Mouse (Mus musculus): ENCODE results near the gene Irgm1. TPM values are rescaled to one million over a fixed set of nuclear protein-coding genes. Genes with fewer than 3 reads are reported as not detected.
"Not testable (repeated sequence)": the region's sequence is repeated elsewhere in the genome, so short reads cannot be mapped to it uniquely, and the experiment has no call there.

The Irgm1 gene
- polyA plus RNA-seq, 1 experiment from 2014 or later = 2.8 TPM

DNA sequence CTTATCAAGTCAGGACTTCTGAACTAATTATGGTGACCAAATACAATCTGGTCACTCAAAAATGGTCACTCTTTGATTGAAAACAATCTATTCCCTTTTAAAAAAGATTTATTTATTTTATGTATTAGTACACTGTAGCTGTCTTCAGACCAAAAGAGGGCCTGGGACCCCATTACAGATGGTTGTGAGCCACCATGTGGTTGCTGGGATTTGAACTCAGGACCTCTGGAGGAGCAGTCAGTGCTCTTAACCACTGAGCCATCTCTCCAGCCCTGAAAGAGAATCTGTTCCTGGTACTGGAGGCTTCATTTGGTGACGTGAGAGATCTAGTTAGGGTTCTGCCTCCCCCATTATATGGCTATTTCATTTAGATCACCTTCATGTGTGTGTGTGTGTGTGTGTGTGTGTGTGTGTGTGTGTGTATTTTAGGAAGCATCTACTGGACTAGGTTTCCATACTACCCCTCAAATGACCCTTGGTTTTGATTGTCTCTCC, 3.9 kb upstream of the Irgm1 start:
- H3K4me1 ChIP-seq (ENCODE audit: control insufficient read depth, insufficient read depth, low read length); H3K9ac ChIP-seq (ENCODE audit: low read depth, low read length); H3K4me2 ChIP-seq (ENCODE audit: low read length); H3K4me3 ChIP-seq (ENCODE audit: low read depth, low read length); H3K9me3 ChIP-seq (replicated peaks; ENCODE audit: control insufficient read depth, low read length, poor library complexity, severe bottlenecking); H3K27ac ChIP-seq (ENCODE audit: low read length); H3K36me3 ChIP-seq (ENCODE audit: control insufficient read depth, insufficient read depth, low read length); ATAC-seq; H3K27me3 ChIP-seq (ENCODE audit: control insufficient read depth, insufficient read depth, low read depth, low read length): not testable (repeated sequence)
- WGBS = 65% methylated on average over 1 of the region's 1 CpGs

DNA sequence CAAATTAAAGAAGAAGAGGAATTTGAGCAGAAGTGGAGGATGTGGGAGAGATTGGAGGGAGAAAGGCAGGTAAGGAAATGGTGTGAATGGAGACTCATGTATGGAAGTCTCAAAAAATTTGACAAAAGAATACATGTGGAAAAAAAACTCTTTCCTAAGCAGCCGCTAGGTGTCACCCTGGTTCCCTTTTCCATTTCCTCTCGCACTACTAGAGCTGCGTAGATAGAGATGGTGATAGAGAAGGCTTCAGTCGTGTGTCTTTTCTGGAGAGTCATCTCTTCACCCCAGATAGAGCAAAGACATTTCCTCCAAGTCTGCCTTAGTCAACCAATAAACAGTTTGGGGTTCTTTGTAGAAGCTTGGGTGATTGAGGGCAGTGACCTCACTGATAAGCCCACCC, 3.0 kb upstream of the Irgm1 start:
- Histone ChIP-seq H3K4me1 (ENCODE audit: control insufficient read depth, insufficient read depth, low read length) (peaks cover 8% of the 10 kb centered on the region; the same call in 1 of the 2 replicates), H3K9ac (ENCODE audit: low read depth, low read length) (no peak overlapping the region), H3K27ac (ENCODE audit: low read length) (no peak overlapping the region), H3K9me3 (replicated peaks; ENCODE audit: control insufficient read depth, low read length, poor library complexity, severe bottlenecking) (no peaks in the 10 kb centered on the region), H3K36me3 (ENCODE audit: control insufficient read depth, insufficient read depth, low read length) (no peaks in the 10 kb centered on the region), H3K27me3 (ENCODE audit: control insufficient read depth, insufficient read depth, low read depth, low read length) (no peaks in the 10 kb centered on the region; the same call in 1 of the 2 replicates), H3K4me3 (ENCODE audit: low read depth, low read length) (no peak overlapping the region), H3K4me2 (ENCODE audit: low read length) (no peak overlapping the region)
- ATAC-seq = peak; percentile 74
- WGBS = 0% methylated on average over 4 of the region's 4 CpGs

DNA sequence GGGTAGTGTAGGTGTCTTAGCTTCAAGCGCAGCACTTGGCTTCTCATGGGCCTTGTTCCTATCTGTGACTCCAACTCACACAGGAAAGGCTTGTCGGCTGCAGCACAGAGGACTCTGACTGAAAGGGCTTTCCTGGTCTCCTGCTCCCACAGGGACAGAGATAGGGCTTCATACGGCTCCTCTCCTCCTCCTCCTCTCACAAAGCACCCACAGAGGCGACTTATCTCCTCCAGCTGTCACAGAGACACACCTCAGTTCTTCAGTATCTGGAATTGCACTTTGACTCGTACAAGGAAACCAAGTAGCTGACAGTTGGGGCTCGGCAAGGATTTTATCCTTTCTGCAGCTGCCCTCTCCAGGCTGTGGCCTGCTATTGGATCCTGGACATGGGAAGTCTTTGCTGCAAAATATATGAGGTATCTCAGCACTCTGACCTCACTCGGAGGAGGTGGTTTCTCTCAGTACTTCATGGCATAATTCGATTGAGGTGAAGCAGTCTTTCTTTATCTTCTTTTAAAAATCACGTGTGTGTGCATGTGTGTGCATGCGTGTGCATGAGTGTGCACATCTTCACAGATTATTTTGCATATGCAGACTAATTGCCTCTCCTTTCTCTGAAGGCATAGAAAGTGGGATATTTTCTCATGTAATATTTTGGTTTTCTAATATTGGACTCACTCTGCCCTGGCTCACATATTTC, 2.3 kb upstream of the Irgm1 start:
- WGBS = 71% methylated on average over 10 of the region's 10 CpGs
- no peaks in the 10 kb centered on the region for H3K36me3 ChIP-seq (ENCODE audit: control insufficient read depth, insufficient read depth, low read length)
- H3K9me3 ChIP-seq (replicated peaks; ENCODE audit: control insufficient read depth, low read length, poor library complexity, severe bottlenecking) = no peaks in the 10 kb centered on the region
- H3K9ac ChIP-seq (ENCODE audit: low read depth, low read length) = no peak overlapping the region
- no peak overlapping the region for H3K4me3 ChIP-seq (ENCODE audit: low read depth, low read length)
- H3K27me3 ChIP-seq (ENCODE audit: control insufficient read depth, insufficient read depth, low read depth, low read length) = no peaks in the 10 kb centered on the region; the same call in 1 of the 2 replicates
- no peak for ATAC-seq
- no peak overlapping the region for H3K27ac ChIP-seq (ENCODE audit: low read length)
- H3K4me1 ChIP-seq (ENCODE audit: control insufficient read depth, insufficient read depth, low read length) = peaks cover 8% of the 10 kb centered on the region; the same call in 1 of the 2 replicates
- no peak overlapping the region for H3K4me2 ChIP-seq (ENCODE audit: low read length)

DNA sequence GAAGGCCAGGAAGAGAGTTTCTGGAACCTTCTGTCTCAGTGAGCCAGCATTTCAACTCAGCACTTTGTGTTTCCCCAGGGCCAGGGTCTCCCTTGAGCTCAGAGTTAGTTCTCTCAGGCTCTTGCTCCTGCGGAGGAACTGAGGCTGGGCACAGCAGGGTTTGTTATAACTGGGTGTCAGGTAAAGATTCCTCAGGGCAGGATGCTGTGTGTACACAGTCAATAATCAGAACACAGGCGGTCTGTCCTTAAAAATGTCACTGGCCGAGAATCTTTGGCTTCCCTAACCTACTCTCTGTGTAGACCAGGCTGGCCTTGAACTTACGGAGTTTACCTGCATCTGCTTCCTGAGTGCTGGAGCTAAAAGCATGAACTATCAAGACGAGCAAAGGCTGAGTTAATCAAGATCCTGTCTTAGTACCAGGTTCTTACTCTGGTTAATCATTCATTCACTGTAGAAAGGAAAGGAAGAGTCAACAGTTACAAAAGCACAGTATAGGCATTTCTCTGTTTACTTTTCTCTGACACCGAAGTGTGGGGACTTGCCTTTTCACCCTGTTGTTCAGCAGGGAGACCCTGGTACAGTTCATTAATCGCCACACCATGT, 1.3 kb upstream of the Irgm1 start:
- Histone ChIP-seq H3K9me3 (replicated peaks; ENCODE audit: control insufficient read depth, low read length, poor library complexity, severe bottlenecking) (no peaks in the 10 kb centered on the region), H3K27ac (ENCODE audit: low read length) (no peak overlapping the region)
- 83% methylated on average over 7 of the region's 7 CpGs for WGBS

DNA sequence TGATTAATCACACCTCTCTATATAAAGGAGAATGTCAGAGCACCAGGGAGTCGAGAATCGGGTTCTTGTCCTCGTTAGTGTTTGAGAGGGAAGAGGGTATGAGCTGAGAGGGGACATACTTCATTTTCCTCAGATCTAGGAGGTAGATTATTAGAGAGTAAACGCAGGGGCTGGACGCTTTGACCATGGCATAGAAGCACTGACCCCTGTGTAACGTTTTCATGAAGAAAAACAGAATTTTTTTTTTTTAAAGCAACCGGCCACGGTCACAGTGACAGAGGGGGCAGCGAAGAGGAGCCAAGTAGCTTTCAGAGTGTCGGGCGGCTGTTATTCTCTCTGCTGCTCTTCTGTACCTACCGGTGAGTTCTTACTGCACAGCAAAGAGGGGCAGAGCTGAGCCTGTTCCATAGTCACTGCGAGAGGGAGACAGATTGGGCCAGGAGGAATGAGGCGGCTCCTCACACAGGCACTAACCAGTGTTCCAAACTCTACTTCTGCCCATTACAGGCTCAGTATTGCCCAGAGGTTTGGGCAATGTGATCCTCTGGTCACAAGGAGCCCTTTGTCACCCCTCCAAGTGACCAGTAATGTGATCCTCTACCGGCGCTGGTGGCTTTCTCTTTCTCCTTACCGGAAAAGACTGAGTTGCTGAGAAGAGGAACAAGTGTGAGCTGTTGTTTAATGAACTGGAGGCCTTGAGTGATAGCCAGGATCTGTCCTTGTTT, 496 bp upstream of the Irgm1 start:
- peak overlapping the region; percentile 47 for H3K4me3 ChIP-seq (ENCODE audit: low read depth, low read length)
- H3K9ac ChIP-seq (ENCODE audit: low read depth, low read length) = no peak overlapping the region
- H3K9me3 ChIP-seq (replicated peaks; ENCODE audit: control insufficient read depth, low read length, poor library complexity, severe bottlenecking) = no peaks in the 10 kb centered on the region
- no peaks in the 10 kb centered on the region for H3K36me3 ChIP-seq (ENCODE audit: control insufficient read depth, insufficient read depth, low read length)
- peaks cover 8% of the 10 kb centered on the region; the same call in 1 of the 2 replicates for H3K4me1 ChIP-seq (ENCODE audit: control insufficient read depth, insufficient read depth, low read length)
- H3K4me2 ChIP-seq (ENCODE audit: low read length) = peak overlapping the region; percentile 43
- H3K27ac ChIP-seq (ENCODE audit: low read length) = no peak overlapping the region
- 8% methylated on average over 17 of the region's 17 CpGs for WGBS
- H3K27me3 ChIP-seq (ENCODE audit: control insufficient read depth, insufficient read depth, low read depth, low read length) = no peaks in the 10 kb centered on the region; the same call in 1 of the 2 replicates
- peak; percentile 31; the same call in 1 of the 2 replicates for ATAC-seq

More for the DNA sequence above, 1.3 kb upstream of the Irgm1 start:
- H3K27me3 ChIP-seq (ENCODE audit: control insufficient read depth, insufficient read depth, low read depth, low read length) = no peaks in the 10 kb centered on the region; the same call in 1 of the 2 replicates
- peaks cover 8% of the 10 kb centered on the region; the same call in 1 of the 2 replicates for H3K4me1 ChIP-seq (ENCODE audit: control insufficient read depth, insufficient read depth, low read length)
- ATAC-seq = no peak
- no peak overlapping the region for H3K4me2 ChIP-seq (ENCODE audit: low read length)
- no peaks in the 10 kb centered on the region for H3K36me3 ChIP-seq (ENCODE audit: control insufficient read depth, insufficient read depth, low read length)
- no peak overlapping the region for H3K4me3 ChIP-seq (ENCODE audit: low read depth, low read length)
- H3K9ac ChIP-seq (ENCODE audit: low read depth, low read length) = no peak overlapping the region

DNA sequence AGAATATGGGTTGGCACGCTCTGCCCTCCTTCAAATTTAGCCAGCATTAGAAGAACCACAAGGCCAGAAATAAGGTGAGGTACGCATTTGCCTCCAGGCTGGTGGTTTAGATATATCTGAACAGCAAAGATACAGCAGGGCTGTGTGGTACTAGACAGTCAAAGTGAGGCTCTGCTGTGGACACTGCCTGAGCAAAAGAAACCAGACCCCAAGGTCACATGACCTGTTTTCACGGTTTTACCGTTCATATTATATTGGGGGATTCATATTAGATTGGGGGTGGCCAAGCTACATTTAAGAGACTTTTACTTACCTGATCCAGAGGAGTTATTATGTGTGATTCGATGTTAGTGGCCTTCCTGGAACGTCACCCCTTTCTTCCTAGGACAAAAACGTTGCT, 702 bp downstream of the Irgm1 start:
- peaks cover 8% of the 10 kb centered on the region; the same call in 1 of the 2 replicates for H3K4me1 ChIP-seq (ENCODE audit: control insufficient read depth, insufficient read depth, low read length)
- peak overlapping the region; percentile 43 for H3K4me2 ChIP-seq (ENCODE audit: low read length)
- H3K27me3 ChIP-seq (ENCODE audit: control insufficient read depth, insufficient read depth, low read depth, low read length) = no peaks in the 10 kb centered on the region; the same call in 1 of the 2 replicates
- H3K27ac ChIP-seq (ENCODE audit: low read length) = no peak overlapping the region
- no peaks in the 10 kb centered on the region for H3K36me3 ChIP-seq (ENCODE audit: control insufficient read depth, insufficient read depth, low read length)
- H3K4me3 ChIP-seq (ENCODE audit: low read depth, low read length) = peak overlapping the region; percentile 47
- H3K9ac ChIP-seq (ENCODE audit: low read depth, low read length) = peak overlapping the region; percentile 55
- no peak for ATAC-seq
- 35% methylated on average over 7 of the region's 7 CpGs for WGBS
- no peaks in the 10 kb centered on the region for H3K9me3 ChIP-seq (replicated peaks; ENCODE audit: control insufficient read depth, low read length, poor library complexity, severe bottlenecking)

DNA sequence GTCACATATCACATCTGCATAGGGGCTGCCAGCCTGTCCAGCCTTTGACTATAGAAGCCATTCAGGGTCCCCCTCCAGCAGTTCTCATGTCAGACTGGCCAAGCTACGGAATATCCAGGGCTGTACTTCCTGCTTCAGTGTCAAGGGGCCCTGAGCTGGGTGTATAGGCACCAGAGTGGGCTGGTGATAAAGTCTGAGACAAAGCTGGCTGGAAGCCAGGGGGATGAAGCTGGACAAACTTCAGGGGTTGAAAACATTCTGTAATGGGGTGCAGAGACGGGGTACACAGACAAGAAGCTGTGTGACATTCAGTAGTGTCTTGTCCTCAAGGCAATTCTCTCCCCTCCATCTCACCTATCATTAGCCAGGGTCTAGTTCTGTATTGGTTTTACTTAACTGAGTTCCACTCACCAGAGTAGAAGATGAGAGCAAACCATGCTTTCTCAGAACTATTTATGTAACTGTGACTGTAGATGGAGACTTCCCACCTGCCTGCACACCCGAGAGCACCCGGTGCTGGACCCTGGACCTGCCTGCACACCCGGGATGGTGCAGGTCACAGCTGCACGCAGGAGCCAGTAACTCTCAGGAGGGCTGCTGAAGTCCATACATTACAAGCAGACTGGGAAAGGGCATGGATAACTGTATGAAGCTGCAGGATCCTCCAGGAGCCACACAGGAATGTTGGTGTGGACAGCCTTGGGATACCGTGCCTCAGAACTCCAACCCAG, 1.9 kb downstream of the Irgm1 start:
- no peaks in the 10 kb centered on the region for H3K9me3 ChIP-seq (replicated peaks; ENCODE audit: control insufficient read depth, low read length, poor library complexity, severe bottlenecking)
- no peaks in the 10 kb centered on the region; the same call in 1 of the 2 replicates for H3K27me3 ChIP-seq (ENCODE audit: control insufficient read depth, insufficient read depth, low read depth, low read length)
- H3K36me3 ChIP-seq (ENCODE audit: control insufficient read depth, insufficient read depth, low read length) = no peaks in the 10 kb centered on the region
- WGBS = 76% methylated on average over 7 of the region's 7 CpGs
- H3K9ac ChIP-seq (ENCODE audit: low read depth, low read length) = no peak overlapping the region
- H3K27ac ChIP-seq (ENCODE audit: low read length) = no peak overlapping the region
- H3K4me1 ChIP-seq (ENCODE audit: control insufficient read depth, insufficient read depth, low read length) = peaks cover 8% of the 10 kb centered on the region; the same call in 1 of the 2 replicates
- ATAC-seq = no peak
- H3K4me3 ChIP-seq (ENCODE audit: low read depth, low read length) = no peak overlapping the region
- no peak overlapping the region for H3K4me2 ChIP-seq (ENCODE audit: low read length)

DNA sequence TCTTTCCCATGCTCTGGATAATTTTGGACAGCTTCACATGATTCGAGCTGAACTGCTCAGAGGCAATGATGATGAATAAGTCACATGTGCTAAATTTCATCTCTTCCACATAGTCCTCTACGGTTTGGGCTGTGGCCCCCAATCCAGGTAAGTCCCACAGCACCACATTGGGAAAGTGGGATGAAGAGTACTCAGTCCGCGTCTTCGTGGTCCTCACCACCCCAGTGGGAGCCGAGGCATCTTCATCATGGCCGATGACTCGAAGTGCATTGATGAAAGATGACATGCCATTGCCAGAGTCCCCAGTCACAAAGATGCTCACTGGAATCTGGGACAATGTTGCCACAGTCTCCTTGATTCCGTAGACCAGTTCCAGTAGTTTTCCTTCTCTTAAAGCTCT, 5.0 kb downstream of the Irgm1 start:
- Histone ChIP-seq H3K4me1 (ENCODE audit: control insufficient read depth, insufficient read depth, low read length) (peaks cover 6% of the 10 kb centered on the region; the same call in 1 of the 2 replicates), H3K9ac (ENCODE audit: low read depth, low read length) (no peak overlapping the region), H3K4me2 (ENCODE audit: low read length) (no peak overlapping the region), H3K36me3 (ENCODE audit: control insufficient read depth, insufficient read depth, low read length) (no peaks in the 10 kb centered on the region), H3K4me3 (ENCODE audit: low read depth, low read length) (no peak overlapping the region), H3K27ac (ENCODE audit: low read length) (no peak overlapping the region), H3K27me3 (ENCODE audit: control insufficient read depth, insufficient read depth, low read depth, low read length) (no peaks in the 10 kb centered on the region; the same call in 1 of the 2 replicates), H3K9me3 (replicated peaks; ENCODE audit: control insufficient read depth, low read length, poor library complexity, severe bottlenecking) (no peaks in the 10 kb centered on the region)
- no peak for ATAC-seq
- 95% methylated on average over 9 of the region's 9 CpGs for WGBS
